Mouse (Mus musculus): ENCODE measurements around the gene Ism2. TPM values are rescaled to one million over a fixed set of nuclear protein-coding genes. Genes with fewer than 3 reads are reported as not detected.

The Ism2 gene
- not detected in 4 replicates for total RNA-seq (2023)

GRCm38 (mm10) chr12:87299657-87300440, at the start of gene Ism2:
TSS of gene Ism2 (minus strand) at chr12:87299705.

GRCm38 (mm10) chr12:87266108-87266826, 33.2 kb downstream of the Ism2 start, which contains the start of the genes Vipas39 and Ahsa1:
TSS of gene Vipas39 (minus strand) at chr12:87266256.
TSS of gene Ahsa1 (plus strand) at chr12:87266479.

GRCm38 (mm10) chr12:87238632-87239031, 60.9 kb downstream of the Ism2 start, which contains the start of gene Noxred1:
TSS of gene Noxred1 (minus strand) at chr12:87238732.

Other genes with a start within 250 kb of the Ism2 start
- 0.36 to 0.97 TPM (median 0.47 TPM) in 3 of 4 replicates, not detected in the other for gene Ngb, start 197.2 kb downstream of the Ism2 start, total RNA-seq (2023)
- gene Gstz1, start 152.5 kb downstream of the Ism2 start, total RNA-seq (2023): 15.3 to 17.9 TPM (median 16.6 TPM) in 4 replicates
- gene Pomt2, start 151.7 kb downstream of the Ism2 start, total RNA-seq (2023): 5.6 to 6.6 TPM (median 6.2 TPM) in 4 replicates
- 1.1 to 1.8 TPM (median 1.2 TPM) in 4 replicates for gene Samd15, start 100.0 kb downstream of the Ism2 start, total RNA-seq (2023)
- 35.7 to 35.9 TPM (median 35.8 TPM) in 4 replicates for gene Tmed8, start 99.3 kb downstream of the Ism2 start, total RNA-seq (2023)
- 5.0 to 10.2 TPM (median 8.7 TPM) in 4 replicates for gene Noxred1, start 61.0 kb downstream of the Ism2 start, total RNA-seq (2023)
- gene Vipas39, start 33.4 kb downstream of the Ism2 start, total RNA-seq (2023): 33.1 to 41.1 TPM (median 36.1 TPM) in 4 replicates
- 105 to 126 TPM (median 114 TPM) in 4 replicates for gene Ahsa1, start 33.2 kb downstream of the Ism2 start, total RNA-seq (2023)
- gene Sptlc2, start 88.7 kb upstream of the Ism2 start, total RNA-seq (2023): 78.2 to 104 TPM (median 87.9 TPM) in 4 replicates
- 30.0 to 33.7 TPM (median 33.2 TPM) in 4 replicates for gene Slirp, start 144.2 kb upstream of the Ism2 start, total RNA-seq (2023)
- gene Alkbh1, start 144.3 kb upstream of the Ism2 start, total RNA-seq (2023): 79.2 to 103 TPM (median 90.0 TPM) in 4 replicates
- 85.7 to 95.8 TPM (median 89.9 TPM) in 4 replicates for gene Snw1, start 172.6 kb upstream of the Ism2 start, total RNA-seq (2023)
- gene Gm5788, start 195.0 kb upstream of the Ism2 start, total RNA-seq (2023): not detected in 4 replicates
- gene Gm8300, start 214.6 kb upstream of the Ism2 start, total RNA-seq (2023): not detected in 4 replicates